Mouse (Mus musculus): ENCODE measurements around the gene Gm20816. TPM values are rescaled to one million over a fixed set of nuclear protein-coding genes. Genes with fewer than 3 reads are reported as not detected.

Gene Gm20816
- not detected in 2 replicates for polyA plus RNA-seq (2012)

DNA sequence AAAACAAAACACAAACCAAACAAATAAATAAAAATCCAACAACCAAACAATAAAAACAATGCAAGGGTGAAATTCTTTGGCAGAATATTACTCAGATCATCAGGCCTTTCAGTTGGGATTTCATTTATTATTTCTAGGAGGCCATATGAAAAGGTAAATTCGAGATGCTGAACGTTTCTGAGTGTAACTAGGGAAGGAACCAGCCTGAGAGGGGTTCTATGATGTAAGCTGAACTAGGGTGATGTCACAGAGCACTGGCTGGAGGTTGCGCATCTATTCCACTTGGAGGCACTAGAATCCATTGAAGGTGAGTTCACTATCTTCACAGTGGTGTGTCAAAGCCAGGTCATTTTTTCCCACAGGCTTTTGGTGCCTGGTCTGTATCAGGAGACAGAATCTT is at the start of gene Gm20816:
TSS of gene Gm20816 (plus strand) at position 301 of the 400 bp plus-strand sequence.

Other genes with a start within 250 kb of the Gm20816 start
- not detected in 2 replicates for gene Gm20937, start 243.1 kb upstream of the Gm20816 start, polyA plus RNA-seq (2012)